Mouse (Mus musculus) frontal cortex, postnatal 14 days (tissue): ENCODE data around the gene 1700102P08Rik.
A peak's percentile ranks its signal among the peaks of the same experiment; 100 is the strongest.

Experiments
- DNase-seq, 2 experiments: peaks; one replicate each; pipeline ENCODE4 v3.0.0; 2022; ENCODE audit warnings: low spot score in 2 of 2

Gene 1700102P08Rik

GRCm38 (mm10) chr9:108392676-108393075 is at the start of gene 1700102P08Rik:
Gene 1700102P08Rik, plus strand, starts transcription at chr9:108392805.
- no peak for DNase-seq

GRCm38 (mm10) chr9:108343331-108343730 is 49.3 kb upstream of the 1700102P08Rik start:
- no peak for DNase-seq

GRCm38 (mm10) chr9:108343835-108344234 is 48.8 kb upstream of the 1700102P08Rik start:
- DNase-seq: no peak

GRCm38 (mm10) chr9:108344471-108344870 is 48.1 kb upstream of the 1700102P08Rik start:
- DNase-seq: no peak

- DNase-seq: no peak
Observed at GRCm38 (mm10) chr9:108347024-108347423, 45.6 kb upstream of the 1700102P08Rik start.

- peak; percentile 70 to 78 for DNase-seq
Observed at GRCm38 (mm10) chr9:108347540-108348289, 44.9 kb upstream of the 1700102P08Rik start, which contains the start of gene Usp4. Gene Usp4, plus strand, starts transcription at chr9:108347853.

- DNase-seq: no peak
Observed at GRCm38 (mm10) chr9:108348290-108348680, 44.3 kb upstream of the 1700102P08Rik start.

- no peak for DNase-seq
Observed at GRCm38 (mm10) chr9:108349727-108350126, 42.9 kb upstream of the 1700102P08Rik start.

GRCm38 (mm10) chr9:108378234-108378633 is 14.4 kb upstream of the 1700102P08Rik start:
- DNase-seq: no peak

- DNase-seq: no peak
Observed at GRCm38 (mm10) chr9:108378736-108379135, 13.9 kb upstream of the 1700102P08Rik start.

GRCm38 (mm10) chr9:108379294-108379693 is 13.3 kb upstream of the 1700102P08Rik start:
- no peak for DNase-seq

GRCm38 (mm10) chr9:108381382-108381781 is 11.2 kb upstream of the 1700102P08Rik start:
- no peak for DNase-seq

- no peak for DNase-seq
Observed at GRCm38 (mm10) chr9:108385006-108385405, 7.6 kb upstream of the 1700102P08Rik start.

- DNase-seq: no peak
Observed at GRCm38 (mm10) chr9:108386816-108387215, 5.8 kb upstream of the 1700102P08Rik start.

- no peak for DNase-seq
Observed at GRCm38 (mm10) chr9:108388601-108389000, 4.0 kb upstream of the 1700102P08Rik start.

GRCm38 (mm10) chr9:108389220-108389619 is 3.4 kb upstream of the 1700102P08Rik start:
- no peak for DNase-seq

GRCm38 (mm10) chr9:108394191-108394590 is 1.6 kb downstream of the 1700102P08Rik start:
- no peak for DNase-seq

GRCm38 (mm10) chr9:108395427-108395826 is 2.8 kb downstream of the 1700102P08Rik start:
- no peak for DNase-seq

GRCm38 (mm10) chr9:108398324-108398723 is 5.7 kb downstream of the 1700102P08Rik start:
- DNase-seq: no peak

GRCm38 (mm10) chr9:108401186-108401960 is 8.8 kb downstream of the 1700102P08Rik start:
- peak; percentile 43 to 67 for DNase-seq

- no peak for DNase-seq
Observed at GRCm38 (mm10) chr9:108403081-108403480, 10.5 kb downstream of the 1700102P08Rik start.

- no peak for DNase-seq
Observed at GRCm38 (mm10) chr9:108404451-108404850, 11.8 kb downstream of the 1700102P08Rik start.

GRCm38 (mm10) chr9:108409535-108409934 is 16.9 kb downstream of the 1700102P08Rik start:
- no peak for DNase-seq
